Mouse (Mus musculus): ENCODE data around the gene Tmem160. TPM values are rescaled to one million over a fixed set of nuclear protein-coding genes. Genes with fewer than 3 reads are reported as not detected.
A peak's percentile ranks its signal among the peaks of the same experiment; 100 is the strongest.

Tmem160 gene
- total RNA-seq, 4 experiments from 2014 or later = 55.2 to 93.9 (median 72.1) TPM

DNA sequence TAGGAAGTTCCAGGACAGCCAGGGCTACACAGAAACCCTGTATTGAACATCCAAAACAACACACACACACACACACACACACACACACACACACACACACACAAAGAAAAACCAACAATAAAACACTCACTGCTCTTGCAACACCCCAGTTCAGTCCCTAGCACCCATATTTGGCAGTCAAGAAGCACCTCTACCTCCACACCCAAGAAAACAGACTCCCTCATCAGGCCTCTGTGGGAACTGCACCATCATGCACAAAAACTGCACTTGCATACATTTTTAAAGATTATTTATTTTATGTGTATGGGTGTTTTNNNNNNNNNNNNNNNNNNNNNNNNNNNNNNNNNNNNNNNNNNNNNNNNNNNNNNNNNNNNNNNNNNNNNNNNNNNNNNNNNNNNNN lies 11.3 kb upstream of the Tmem160 start:
- no peak for DNase-seq

DNA sequence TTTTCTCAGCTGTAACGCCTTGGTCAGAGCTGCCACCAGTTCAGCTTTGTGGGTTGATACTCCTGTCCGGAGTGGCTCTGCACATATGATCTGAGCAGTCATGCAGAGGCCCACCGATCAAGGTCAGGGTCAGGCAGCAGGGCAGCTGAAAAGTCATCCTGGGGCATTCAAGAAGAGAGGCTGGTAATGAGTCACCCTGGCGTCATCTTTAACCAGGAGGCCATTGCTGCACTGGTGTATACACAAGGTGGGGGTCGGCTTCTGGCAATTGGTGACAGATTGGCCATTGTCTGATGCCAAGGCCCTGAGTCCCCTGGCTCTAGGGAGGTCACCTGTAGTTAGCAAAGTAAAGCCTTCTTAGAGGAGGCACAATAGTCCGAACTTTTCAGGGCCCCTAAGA lies 923 bp upstream of the Tmem160 start:
- peak; percentile 57 for DNase-seq

DNA sequence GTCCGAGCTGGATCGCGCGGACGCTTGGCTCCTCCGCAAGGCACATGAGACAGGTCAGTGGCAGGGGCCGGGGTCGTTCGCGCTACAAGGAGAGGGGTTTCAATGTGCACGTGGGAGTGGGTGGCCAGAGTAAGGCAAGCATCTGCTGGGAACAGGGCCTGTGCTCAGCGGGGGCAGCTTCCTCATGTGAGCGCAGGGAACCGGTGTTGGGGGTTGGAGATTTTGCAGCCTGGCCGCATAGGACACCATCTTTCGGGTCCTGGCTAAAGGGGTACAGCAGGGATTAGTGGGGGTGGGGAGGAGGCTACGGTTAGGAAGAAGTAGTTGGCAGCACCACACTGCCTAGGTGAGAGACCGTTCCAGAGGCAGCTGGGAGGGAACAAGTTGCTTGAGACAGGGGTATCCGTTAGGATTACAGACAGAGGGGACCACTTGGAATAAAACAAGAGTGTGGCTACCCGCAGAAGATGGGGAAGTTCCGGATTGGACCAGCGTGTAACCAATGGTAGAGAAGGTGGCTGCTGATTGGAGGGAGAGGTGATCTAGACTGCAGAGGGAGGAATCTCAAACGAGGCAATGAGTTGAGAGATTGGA lies 636 bp downstream of the Tmem160 start:
- no peak for DNase-seq

DNA sequence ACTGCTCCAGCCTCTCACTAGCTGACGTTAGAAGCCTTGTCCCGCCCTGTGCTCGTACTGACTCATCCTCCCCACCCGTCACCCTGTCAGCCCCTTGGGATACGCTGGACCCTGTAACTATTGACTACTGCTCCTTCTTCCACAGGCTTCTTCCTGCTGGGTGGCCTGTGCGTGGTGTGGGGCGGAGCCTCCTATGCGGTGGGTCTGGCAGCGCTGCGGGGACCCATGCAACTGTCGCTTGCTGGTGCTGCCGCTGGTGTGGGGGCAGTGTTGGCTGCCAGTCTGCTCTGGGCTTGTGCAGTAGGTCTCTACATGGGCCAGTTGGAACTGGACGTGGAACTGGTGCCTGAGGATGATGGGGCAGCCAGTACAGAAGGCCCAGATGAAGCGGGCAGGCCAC lies 2.4 kb downstream of the Tmem160 start:
- DNase-seq = no peak

DNA sequence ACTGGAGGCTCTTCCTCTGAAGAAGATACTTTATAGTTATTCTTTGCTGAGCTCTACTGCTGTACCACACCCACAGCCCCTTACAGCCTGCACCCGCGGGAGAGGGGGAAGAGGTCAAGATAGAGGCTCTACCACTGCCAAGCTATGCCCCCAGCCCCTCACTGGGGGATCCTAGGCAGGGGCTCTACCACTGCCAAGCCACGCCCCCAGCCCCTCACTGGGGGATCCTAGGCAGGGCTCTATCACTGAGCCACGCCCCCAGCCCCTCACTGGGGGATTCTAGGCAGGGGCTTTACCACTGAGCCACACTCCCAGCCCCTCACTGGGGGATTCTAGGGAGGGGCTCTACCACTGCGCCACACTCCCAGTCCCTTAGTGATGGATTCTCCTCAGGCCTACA lies 3.7 kb downstream of the Tmem160 start:
- no peak for DNase-seq

DNA sequence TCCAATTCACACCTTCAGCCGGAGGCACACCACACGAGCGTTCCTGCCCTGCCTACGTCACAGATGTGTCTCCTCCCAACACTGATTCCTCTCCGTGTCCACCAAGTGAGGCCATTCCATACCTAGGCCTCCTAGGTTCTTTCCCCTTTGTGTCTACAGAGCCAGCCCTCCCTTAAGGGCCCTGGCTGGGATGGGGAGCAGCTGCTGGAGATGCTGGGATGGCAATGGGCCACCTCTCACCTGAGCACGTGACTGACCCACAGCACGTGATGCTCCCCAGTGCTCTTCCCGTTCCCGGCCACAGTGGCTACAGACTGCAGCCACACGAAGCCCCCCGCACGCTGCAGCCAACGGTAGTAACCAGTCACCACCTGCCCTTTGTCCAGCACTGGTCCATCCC lies 8.0 kb downstream of the Tmem160 start:
- DNase-seq = no peak

DNA sequence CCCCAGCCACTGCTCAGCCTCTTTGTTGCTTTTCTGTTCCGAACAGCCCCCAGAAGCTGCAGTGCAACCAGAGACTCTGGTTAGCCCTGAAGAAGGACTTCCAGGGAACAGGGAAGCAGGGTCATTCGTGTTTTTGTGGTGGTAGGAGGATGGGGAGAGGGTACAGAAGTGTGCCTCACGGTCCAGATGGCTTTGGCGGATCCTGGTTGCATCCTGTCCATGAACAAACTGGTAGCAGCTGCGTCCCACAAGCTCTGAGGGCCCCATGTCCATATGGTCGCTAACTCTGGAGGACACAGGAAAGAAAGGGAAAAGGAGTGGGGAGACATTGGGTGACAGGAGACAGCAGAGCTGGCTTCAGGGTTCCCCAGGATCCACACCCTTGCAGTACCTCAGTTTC lies 8.6 kb downstream of the Tmem160 start:
- no peak for DNase-seq

DNA sequence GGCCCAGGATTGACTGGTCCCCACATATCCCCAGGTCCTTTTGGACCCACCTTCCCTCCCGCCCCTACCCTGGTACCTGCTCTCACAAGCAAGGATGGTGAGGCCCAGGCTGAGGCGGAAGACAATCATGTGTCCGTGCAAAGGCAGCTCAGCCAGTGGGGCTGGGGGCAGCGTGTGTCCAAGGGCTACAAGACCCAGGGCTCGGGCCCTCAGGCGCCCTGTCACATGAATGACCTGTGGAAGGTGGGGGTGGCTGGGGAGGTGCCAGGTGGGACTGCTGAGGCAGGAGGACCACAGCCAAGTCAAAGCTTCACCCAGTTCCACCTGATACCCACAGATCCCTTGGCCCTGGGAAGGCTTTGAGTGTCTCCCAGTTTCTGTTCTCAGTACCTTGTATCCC lies 9.1 kb downstream of the Tmem160 start:
- DNase-seq = no peak

DNA sequence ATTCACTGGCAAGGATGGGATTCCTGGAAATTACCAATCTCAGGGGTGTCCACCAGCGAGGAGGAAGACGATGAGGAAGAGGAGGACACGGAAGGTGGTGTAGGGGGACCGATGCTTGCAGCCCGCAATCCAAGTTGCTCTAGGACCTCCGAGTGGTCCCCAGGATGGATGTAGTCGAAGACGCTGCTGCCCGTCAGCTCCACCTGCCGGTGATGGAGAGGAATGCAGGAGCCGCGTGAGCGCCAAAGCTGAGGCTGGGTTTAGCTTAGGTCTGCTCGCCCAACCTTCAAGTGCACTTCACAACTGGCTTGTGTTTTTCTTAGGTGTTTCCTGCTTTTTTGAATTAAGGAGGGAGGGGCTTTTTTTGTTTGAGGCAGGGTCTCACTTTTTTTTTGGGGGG lies 10.6 kb downstream of the Tmem160 start:
- DNase-seq = peak; percentile 50

DNA sequence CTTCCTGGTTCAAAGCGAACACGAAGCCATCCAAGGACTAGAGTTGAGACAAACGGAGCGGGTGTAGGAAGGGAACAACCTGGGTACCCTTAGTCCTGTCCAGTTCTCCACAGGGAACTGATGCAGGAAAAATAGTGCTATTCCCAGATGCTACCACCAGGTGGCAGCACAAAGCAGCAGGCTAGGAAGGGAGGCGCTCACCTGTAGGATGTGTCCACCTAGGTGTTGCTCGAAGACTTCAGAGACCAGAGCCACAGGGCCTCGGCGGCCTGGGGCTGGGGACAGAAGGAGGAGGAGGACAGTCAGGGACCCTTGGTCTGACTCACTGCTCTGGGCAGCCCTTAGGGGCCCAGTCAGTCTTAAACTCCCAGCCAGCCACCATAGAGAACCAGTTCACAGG lies 12.6 kb downstream of the Tmem160 start:
- no peak for DNase-seq

DNA sequence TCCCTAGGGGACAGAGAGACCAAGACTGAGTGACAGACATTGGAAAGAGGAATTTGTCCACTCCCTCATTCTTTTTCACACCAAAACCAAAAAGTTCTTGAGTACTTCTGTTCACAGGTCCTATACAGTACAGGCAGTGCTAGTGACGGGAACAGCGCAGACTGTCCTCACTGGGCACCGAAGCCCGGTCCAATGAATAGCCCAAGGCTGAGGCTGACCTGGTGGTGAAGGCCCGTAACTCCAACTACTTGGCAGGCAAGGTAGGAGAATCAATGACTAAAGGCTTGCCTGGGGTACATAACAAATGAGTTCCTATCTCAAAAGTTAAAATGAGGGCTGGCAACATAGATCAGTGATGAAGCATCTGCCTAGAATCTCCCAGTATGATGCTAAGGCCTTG lies 13.0 kb downstream of the Tmem160 start:
- no peak for DNase-seq

DNA sequence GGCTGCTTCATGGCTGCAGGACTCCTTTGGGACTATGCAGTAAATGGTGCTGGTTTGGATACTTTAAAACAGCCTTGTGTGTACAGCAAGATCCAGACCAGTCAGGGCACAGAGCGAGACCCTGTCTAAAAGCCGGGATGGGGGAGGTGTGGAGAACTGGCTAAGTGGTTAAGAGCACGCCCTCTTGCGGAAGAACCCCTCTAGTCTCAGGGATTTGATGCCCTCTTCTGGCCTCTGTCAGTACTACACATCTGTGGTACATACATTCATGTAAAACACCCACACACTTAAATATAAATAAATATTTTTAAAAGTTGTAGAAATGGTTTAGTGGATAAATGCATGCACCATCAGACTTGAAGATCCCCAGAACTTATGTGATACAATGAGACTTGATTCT lies 14.0 kb downstream of the Tmem160 start:
- no peak for DNase-seq

DNA sequence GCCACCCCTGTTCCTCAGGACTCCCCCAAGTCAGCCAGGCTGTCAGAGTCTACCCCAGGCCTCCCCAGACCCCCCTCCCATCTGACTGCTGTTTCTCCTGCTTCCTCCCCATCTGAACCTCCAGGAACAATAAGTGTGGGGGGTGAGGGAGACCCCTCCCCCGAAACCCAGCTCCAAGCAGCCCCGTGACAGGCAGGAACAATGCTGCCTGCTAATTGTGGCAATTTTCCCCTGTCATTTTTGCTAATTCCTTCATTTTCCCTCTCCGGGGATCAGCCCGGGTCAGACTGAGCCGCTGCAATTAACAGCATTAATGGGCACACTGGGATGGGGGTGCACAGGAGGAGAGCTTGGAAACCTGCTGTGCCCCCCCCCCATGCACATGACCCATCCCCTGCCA lies 15.5 kb downstream of the Tmem160 start:
- DNase-seq = no peak

DNA sequence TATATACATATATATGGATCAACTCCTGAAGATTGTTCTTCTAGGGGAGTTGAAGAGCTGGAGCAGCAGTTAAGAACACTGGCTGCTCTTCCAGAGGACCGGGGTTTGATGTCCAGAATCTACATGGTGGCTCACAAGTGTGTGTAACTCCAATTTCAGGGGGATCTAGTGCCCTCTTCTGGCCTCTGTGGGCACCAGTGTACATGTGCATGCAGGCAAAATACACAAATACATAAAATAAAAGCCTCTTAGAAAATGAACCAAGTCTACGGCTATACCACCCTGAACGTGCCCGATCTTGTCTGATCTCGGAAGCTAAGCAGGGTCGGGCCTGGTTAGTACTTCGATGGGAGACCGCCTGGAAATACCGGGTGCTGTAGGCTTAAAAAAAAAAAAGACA lies 19.0 kb downstream of the Tmem160 start:
- DNase-seq = no peak

DNA sequence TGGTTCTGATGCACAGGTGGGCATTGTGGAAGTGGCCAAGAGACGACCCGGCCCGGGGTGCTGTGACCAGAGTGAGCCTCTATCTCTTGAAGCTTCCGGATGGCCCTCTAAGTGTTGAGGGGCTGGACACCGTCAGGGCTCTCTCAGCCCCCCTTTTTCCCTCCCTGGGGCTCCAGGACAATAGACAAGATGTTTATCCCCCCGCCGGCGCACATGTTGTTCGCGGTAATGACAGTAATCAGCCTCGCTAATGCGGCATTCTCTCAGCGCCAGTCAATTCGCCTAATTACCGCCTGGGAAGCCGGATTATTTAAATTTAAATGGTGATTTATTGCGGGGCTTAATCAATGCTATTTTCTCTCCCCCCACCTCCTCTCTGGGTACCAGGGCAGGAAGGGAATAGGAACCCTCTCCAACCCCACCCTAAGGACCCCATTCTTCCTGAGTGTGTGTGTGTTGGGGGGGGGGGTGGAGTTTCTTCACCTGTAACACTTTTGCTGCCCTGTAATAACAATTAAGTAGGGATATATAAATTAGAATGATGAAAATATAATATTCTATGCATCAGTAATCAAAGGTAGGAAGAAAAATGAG lies 19.6 kb downstream of the Tmem160 start:
- no peak for DNase-seq

DNA sequence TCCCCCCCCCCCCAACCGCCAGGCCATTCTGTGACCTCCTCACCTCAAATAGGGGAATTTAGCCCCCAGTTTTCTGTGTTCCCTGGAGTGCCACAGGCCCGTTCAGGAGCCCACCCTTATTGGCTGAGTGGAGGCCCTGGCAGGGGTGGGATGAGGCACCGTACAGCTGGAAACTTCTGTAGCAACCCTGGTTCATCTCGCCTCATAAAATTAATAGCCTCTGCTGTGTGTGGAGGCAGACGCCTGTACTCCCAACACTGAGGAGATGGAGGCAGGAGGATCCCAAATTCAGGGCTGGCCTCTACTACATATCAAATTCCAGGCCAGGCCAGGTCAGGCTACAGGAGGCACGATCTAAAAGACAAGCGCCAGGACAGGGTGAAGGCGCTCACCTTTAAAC lies 21.3 kb downstream of the Tmem160 start:
- no peak for DNase-seq

DNA sequence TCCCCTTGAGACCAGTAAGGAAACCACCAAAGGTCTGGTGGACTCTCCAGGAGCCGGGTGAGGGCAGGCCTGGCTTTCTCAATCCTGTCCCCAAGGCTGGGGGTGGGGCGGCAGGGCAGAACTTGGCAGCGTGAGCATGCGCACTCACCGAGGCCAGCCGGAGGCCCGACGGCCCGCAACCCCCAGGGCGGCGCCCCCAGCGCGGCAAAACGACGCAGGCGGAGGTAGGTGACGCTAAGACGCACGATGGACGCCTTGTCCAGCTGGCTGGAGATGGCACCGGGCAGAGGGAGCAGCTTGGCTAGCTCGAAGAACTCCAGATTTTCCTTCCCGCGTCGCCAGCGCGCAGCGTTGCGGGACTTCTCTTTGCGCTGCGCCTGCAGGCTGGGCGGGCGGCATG lies 21.9 kb downstream of the Tmem160 start:
- DNase-seq = no peak

DNA sequence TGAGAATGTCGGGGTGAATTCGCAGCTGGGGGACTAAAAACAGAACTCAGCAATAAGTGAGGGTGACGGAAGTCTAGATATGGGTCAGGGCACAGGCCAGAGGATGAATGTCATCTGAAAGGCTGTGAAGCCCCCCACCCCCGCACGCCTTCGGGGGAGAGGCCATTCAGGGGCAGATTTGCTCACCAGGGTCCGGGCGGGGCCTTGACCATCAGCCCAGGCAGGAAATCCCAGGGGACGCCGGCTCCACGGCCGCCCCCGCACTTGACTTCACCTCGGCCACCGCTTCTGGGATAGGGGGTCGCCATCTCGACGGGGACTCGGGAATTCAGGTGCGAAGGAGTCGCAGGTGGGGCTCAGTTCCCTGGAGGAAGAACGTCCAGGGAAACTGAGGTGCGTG lies 22.7 kb downstream of the Tmem160 start:
- DNase-seq = no peak

DNA sequence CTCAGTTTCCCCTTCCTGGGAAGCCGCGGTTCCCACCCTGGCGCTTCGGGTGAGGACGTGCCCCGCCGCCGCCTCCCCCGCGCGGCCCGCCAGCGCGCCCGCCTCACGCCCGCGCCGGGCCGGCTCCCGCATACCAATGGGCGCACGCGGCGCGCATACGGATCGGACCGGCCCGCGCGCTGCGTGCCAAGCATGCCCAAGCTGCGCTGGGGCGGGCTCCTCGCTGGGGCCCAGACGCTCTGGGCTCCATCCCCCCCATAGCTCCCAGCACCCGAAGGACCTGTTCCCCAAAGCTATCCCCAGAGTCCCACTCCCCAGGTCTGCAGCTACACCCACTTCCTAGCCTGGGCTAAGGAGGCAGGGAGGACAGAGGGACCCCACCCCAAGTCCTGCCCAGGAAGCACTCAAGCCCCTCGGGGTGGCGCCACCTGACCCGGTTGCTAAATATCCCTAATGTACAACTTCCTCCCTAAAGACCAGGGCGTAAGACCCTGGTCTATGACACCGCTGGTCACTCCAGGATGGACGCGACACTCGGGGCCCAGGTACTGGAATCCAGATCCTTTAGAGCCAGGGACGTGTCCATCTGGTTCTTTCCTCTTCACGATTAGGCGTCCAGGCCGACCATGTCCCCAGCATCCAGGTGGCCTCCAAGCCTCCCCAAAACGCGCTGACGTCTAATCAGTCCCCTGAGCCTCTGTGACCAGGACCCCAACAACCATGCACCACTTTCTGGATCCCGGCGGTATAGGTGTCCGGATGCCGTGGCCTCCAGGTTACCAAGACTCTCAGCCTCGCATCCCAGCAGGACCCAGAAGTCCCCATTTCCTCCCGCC lies 23.4 kb downstream of the Tmem160 start:
- no peak for DNase-seq

DNA sequence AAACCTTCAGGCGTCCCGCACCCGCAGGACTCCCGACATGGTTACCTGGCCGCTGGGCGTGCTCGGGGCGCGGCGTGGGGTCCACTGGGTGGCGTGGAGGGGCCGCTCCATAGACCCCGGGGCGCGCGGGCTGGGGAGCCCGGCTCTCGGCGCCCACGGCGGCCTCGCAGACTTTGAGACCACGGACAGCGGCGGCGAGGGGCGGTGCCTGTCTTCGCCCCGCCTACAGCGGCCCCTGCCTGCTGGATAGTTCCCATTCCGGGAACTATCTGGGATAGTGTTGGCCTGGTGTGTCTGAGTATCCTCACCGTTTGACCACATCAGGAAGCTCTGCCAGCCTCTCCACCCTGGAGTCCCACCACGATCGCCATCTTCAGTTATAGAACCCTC lies 24.0 kb downstream of the Tmem160 start:
- no peak for DNase-seq

DNA sequence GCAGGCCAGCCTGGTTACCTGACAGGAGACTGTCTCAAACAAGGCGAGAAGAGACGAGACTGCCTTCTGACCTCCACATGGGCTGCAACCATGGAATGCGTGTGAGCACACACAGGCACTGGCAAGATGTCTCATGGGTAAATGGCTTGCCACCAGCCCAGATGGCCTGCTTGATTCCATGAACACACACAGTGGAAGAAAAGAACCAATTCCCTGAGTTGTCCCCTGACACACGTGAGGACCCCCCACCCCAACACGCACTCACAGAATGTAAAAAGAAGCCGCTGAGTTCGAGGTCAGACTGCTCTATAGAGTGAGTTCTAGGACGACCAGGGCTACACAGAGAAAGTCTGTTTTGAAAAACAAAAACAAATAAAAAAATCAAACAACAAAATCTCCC lies 25.0 kb downstream of the Tmem160 start, which contains the start of gene Npas1:
Gene Npas1 (minus strand): TSS at position 101 of the 400 bp plus-strand sequence.
- DNase-seq = no peak

DNA sequence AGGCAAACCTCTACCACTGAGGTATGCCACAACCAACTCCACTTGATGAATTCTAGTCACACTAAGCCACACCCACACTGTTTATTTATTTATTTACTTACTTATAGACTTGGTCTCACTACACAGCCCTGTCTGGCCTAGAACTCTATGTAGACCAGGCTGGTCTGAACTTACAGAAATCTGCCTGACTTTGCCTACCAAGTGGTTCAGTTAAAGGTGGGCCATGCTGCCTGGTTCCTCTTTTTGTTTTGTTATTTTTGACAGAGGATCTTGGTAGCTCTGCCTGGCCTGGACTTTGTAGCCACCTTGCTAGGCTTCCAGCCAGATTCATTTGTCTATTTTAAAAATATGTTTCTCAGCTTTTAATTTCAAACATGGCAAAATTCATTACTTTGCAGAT lies 36.2 kb downstream of the Tmem160 start:
- DNase-seq = no peak

DNA sequence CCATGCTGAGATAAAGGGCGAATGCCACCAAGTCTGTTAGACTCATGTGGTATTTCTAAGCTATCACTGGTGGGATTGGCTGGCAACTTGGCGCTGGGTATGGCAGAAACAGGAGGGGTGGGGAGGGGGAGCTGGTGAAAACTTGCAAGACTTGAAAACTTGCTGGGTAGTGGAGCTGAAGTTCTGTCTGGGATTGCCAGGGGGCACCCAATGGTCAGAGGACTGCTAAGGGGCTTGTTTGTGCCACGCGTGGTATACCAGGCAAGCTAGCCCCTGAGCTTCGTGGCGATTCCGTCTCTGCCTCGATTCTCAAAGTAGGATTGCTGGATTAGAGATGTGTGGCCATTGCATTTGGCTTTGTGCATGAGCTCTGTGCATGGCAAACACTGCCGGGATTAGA lies 37.4 kb downstream of the Tmem160 start:
- no peak for DNase-seq

DNA sequence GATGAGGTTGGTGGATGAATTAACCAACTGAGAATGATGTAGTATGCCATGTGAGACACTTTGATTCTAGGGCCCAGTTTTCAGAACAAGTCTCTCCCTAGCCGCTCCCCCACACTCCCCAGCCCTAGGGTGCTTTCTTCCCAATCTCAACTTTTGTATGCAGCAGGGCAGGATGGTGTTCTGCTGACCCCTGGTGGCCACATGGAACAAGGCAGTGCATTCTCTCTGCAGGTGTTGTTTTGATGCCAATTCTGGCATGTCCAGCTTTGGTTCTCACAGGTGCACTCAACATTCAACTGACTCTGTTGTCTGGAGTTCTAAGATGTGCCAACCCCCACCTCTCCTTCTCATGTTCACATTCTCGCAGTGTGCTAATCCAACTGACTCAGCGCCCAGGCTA lies 39.2 kb downstream of the Tmem160 start:
- peak; percentile 34 for DNase-seq
